11 mouse cellular contexts compared by ENCODE assay signal in the genomic region with DNA sequence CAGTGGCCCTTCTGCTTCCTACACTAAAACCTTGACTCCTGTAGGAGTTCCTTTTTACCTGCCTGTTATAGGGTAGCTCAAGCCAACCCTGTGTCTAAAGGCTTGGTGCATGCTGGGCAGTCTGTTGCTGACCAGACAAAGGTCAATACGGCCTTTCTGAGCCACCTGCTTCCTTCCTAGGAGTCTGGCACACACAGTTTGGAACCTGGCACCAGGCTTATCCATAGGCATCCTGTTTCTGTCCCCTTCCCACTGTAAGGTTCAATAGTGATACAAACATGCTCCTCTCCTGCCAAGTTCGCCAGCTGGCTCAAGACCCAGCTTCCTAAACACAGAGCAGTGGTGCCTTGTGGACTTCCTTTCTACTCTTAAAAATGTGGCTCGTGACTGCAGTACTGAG. TPM values are rescaled to one million over a fixed set of nuclear protein-coding genes. Genes with fewer than 3 reads are reported as not detected.
A peak's percentile ranks its signal among the peaks of the same experiment; 100 is the strongest.
DNase-seq lines count a peak whose midpoint lies in the region; ATAC-seq and TF ChIP-seq lines count a peak whose summit lies in the region.
"Had no signal": no experiment of that assay in that cellular context is flagged by ENCODE, and none has a peak within 500 bp of the region (broad histone marks: within the 10 kb centered on the region; RNA-seq: fewer than 3 reads in every experiment).

No protein-coding gene starts in this region.

- no peak for DNase-seq in heart, adult 9 months (ENCODE audit: low spot score in 2 of 2)
- no peak for DNase-seq in ES-E14 (ENCODE audit: low read depth, low spot score)
- no peak for DNase-seq in forebrain, embryonic 14.5 days (ENCODE audit: low spot score)
- DNase-seq in Muller cell, postnatal 12 days (ENCODE audit: inconsistent ontology term) = no peak
- no peak for DNase-seq in gastrocnemius, adult 8-10 months (ENCODE audit: low spot score in 2 of 2)
- no peak for DNase-seq in spleen, postnatal 14 days (ENCODE audit: low spot score in 2 of 2)
- DNase-seq: kidney, postnatal 10 days; lung, postnatal 14 days; retina, postnatal 1 day had no signal

- no peaks in the 10 kb centered on the region for H3K9me3 ChIP-seq in heart, embryonic 16.5 days (replicated peaks; ENCODE audit: control insufficient read depth, low read length)
- H3K9me3 ChIP-seq in ES-E14 (ENCODE audit: control insufficient read depth, insufficient read depth, low read depth, low read length) = no peaks in the 10 kb centered on the region
- H3K9me3 ChIP-seq in forebrain, embryonic 14.5 days (replicated peaks; ENCODE audit: control insufficient read depth, low read length) = no peaks in the 10 kb centered on the region
- H3K9me3 ChIP-seq in liver, embryonic 16.5 days (replicated peaks; ENCODE audit: control insufficient read depth, low read length) = no peaks in the 10 kb centered on the region

- peaks cover 26% of the 10 kb centered on the region for H3K36me3 ChIP-seq in heart, embryonic 16.5 days (ENCODE audit: control insufficient read depth, insufficient read depth)
- peaks cover 44% of the 10 kb centered on the region for H3K36me3 ChIP-seq in ES-E14 (ENCODE audit: control insufficient read depth, insufficient read depth, low read length, poor library complexity, severe bottlenecking)
- peaks cover 36% of the 10 kb centered on the region for H3K36me3 ChIP-seq in forebrain, embryonic 14.5 days (ENCODE audit: control insufficient read depth, insufficient read depth, low read length)
- peaks cover 7% of the 10 kb centered on the region for H3K36me3 ChIP-seq in liver, embryonic 16.5 days (ENCODE audit: control insufficient read depth, insufficient read depth)

- H3K9ac ChIP-seq in heart, embryonic 16.5 days (ENCODE audit: low read length) = no peak overlapping the region
- H3K9ac ChIP-seq in ES-E14 (ENCODE audit: insufficient read depth, low read depth, low read length, poor library complexity, severe bottlenecking) = 0 out of 2 replicates have a peak overlapping the region, but pooled peaks have one; percentile 24
- H3K9ac ChIP-seq in forebrain, embryonic 14.5 days (ENCODE audit: low read length) = no peak overlapping the region
- no peak overlapping the region for H3K9ac ChIP-seq in liver, embryonic 16.5 days (ENCODE audit: low read depth, low read length)

- no peak overlapping the region for H3K27ac ChIP-seq in heart, embryonic 16.5 days (ENCODE audit: low read length)
- no peak overlapping the region; the same call in 1 of the 2 replicates for H3K27ac ChIP-seq in ES-E14 (ENCODE audit: insufficient read depth, low read depth, low read length, poor library complexity, severe bottlenecking)
- H3K27ac ChIP-seq in forebrain, embryonic 14.5 days (ENCODE audit: low read depth, low read length) = no peak overlapping the region
- peak overlapping the region; percentile 17; the same call in 1 of the 2 replicates for H3K27ac ChIP-seq in liver, embryonic 16.5 days (ENCODE audit: low read length)

- H3K4me1 ChIP-seq in heart, embryonic 16.5 days (ENCODE audit: control insufficient read depth, insufficient read depth, low read length) = peaks cover 25% of the 10 kb centered on the region
- peaks cover 7 to 14% of the 10 kb centered on the region in 2 experiments; a peak in 3 of 4 replicates for H3K4me1 ChIP-seq in ES-E14 (ENCODE audit: control insufficient read depth in 2 of 2, insufficient read depth in 2 of 2, low read length in 2 of 2, poor library complexity in 1 of 2)
- peaks cover 19% of the 10 kb centered on the region for H3K4me1 ChIP-seq in forebrain, embryonic 14.5 days (ENCODE audit: control insufficient read depth, insufficient read depth, low read length)
- H3K4me1 ChIP-seq in liver, embryonic 16.5 days (ENCODE audit: control insufficient read depth, low read depth, low read length) = peaks cover 25% of the 10 kb centered on the region

- in situ Hi-C loops in ES-E14 (cut with MboI; ENCODE audit: low sequenced_read_pairs in 2 of 2, unreplicated experiment in 2 of 2) = no loop called here

- ATAC-seq in heart, embryonic 16.5 days (replicated peaks; ENCODE audit: extremely low read depth, insufficient read depth, low FRiP score) = no peak
- no peak for ATAC-seq in forebrain, embryonic 14.5 days
- no peak for ATAC-seq in liver, embryonic 16.5 days (ENCODE audit: low read depth)

- H3K4me2 ChIP-seq in heart, embryonic 16.5 days (ENCODE audit: low read depth, low read length) = 0 out of 2 replicates have a peak overlapping the region, but pooled peaks have one; percentile 4
- peak overlapping the region; percentile 98; the same call in 1 of the 2 replicates for H3K4me2 ChIP-seq in forebrain, embryonic 14.5 days (ENCODE audit: low read length)
- peak overlapping the region; percentile 90 for H3K4me2 ChIP-seq in liver, embryonic 16.5 days (ENCODE audit: low read depth, low read length)

- WGBS in heart, embryonic 16.5 days = 67% methylated on average over 3 of the region's 3 CpGs
- 87% methylated on average over 3 of the region's 3 CpGs for WGBS in forebrain, embryonic 14.5 days
- 60% methylated on average over 3 of the region's 3 CpGs for WGBS in liver, embryonic 16.5 days (ENCODE audit: insufficient replicate concordance)

- H3K4me3 ChIP-seq in heart, embryonic 16.5 days (ENCODE audit: low read length) = no peak overlapping the region
- H3K4me3 ChIP-seq in ES-E14 (ENCODE audit: insufficient read depth in 1 of 2, low read depth in 1 of 2, low read length in 2 of 2, poor library complexity in 1 of 2, severe bottlenecking in 1 of 2) = peak overlapping the region in 1 of 2 experiments; percentile 20; a peak in 1 of 4 replicates
- no peak overlapping the region for H3K4me3 ChIP-seq in forebrain, embryonic 14.5 days (ENCODE audit: low read depth, low read length)
- peak overlapping the region; percentile 77; the same call in 1 of the 2 replicates for H3K4me3 ChIP-seq in liver, embryonic 16.5 days (ENCODE audit: low read depth, low read length)

- no peaks in the 10 kb centered on the region for H3K27me3 ChIP-seq in heart, embryonic 16.5 days (ENCODE audit: control insufficient read depth, insufficient read depth, low read length)
- H3K27me3 ChIP-seq in forebrain, embryonic 14.5 days (replicated peaks; ENCODE audit: control insufficient read depth, insufficient read depth, low read length) = no peaks in the 10 kb centered on the region
- H3K27me3 ChIP-seq in liver, embryonic 16.5 days (ENCODE audit: control insufficient read depth, insufficient read depth, low read depth, low read length) = no peaks in the 10 kb centered on the region

TF ChIP-seq in ES-E14, 5 proteins besides CTCF, POLR2A, EP300 and RAD21:
- TF ChIP-seq CHD2 (IDR thresholded peaks at IDR 0.05; ENCODE audit: low read depth, low read length) (no peak), ZNF384 (IDR thresholded peaks at IDR 0.05; ENCODE audit: low read depth, low read length) (no peak), MAFK (IDR thresholded peaks at IDR 0.05; ENCODE audit: insufficient read depth, low read depth, low read length) (no peak), HCFC1 (IDR thresholded peaks at IDR 0.05; ENCODE audit: borderline replicate concordance, insufficient read depth, low read length) (no peak), ZC3H11A (IDR thresholded peaks at IDR 0.05; ENCODE audit: borderline replicate concordance, low read depth, low read length) (no peak)

RNA-seq across cellular contexts. Expression of a gene that starts 2.6 kb away (rescaled TPM):
- polyA plus RNA-seq in heart, embryonic 16.5 days (2015; fragmentation: Nextera tagmentation; extraction: Ambion mirVana) = 17.7 and 18.2 TPM in 2 replicates
- total RNA-seq in ES-E14 (2012; rRNA removed) = 25.7 and 29.1 TPM in 2 replicates
- polyA plus RNA-seq in forebrain, embryonic 14.5 days (2014; fragmentation: Nextera tagmentation; extraction: Ambion mirVana) = 12.1 and 15.0 TPM in 2 replicates
- 9.0 and 9.1 TPM in 2 replicates for polyA plus RNA-seq in liver, embryonic 16.5 days (2015; fragmentation: Nextera tagmentation; extraction: Ambion mirVana)
- 10 to 100 TPM; 13.4 to 14.5 (median 13.9) TPM for total RNA-seq in gastrocnemius, adult 8-10 months (2022)

RNA-seq across cellular contexts. Expression of a gene that starts 9.5 kb away (rescaled TPM):
- polyA plus RNA-seq in heart, embryonic 16.5 days (2015; fragmentation: Nextera tagmentation; extraction: Ambion mirVana) = 0.11 and 0.24 TPM in 2 replicates
- total RNA-seq in ES-E14 (2012; rRNA removed) = 0.67 and 1.1 TPM in 2 replicates
- 0.16 and 0.18 TPM in 2 replicates for polyA plus RNA-seq in forebrain, embryonic 14.5 days (2014; fragmentation: Nextera tagmentation; extraction: Ambion mirVana)
- polyA plus RNA-seq in liver, embryonic 16.5 days (2015; fragmentation: Nextera tagmentation; extraction: Ambion mirVana) = 0.04 and 0.05 TPM in 2 replicates
- total RNA-seq in gastrocnemius, adult 8-10 months (2022) = not detected

RNA-seq across cellular contexts. Expression of a gene that starts 26.1 kb away (rescaled TPM):
- polyA plus RNA-seq in heart, embryonic 16.5 days (2015; fragmentation: Nextera tagmentation; extraction: Ambion mirVana) = 0.14 TPM in 1 of 2 replicates, not detected in the other
- total RNA-seq in ES-E14 (2012; rRNA removed) = 0.09 TPM in 1 of 2 replicates, not detected in the other
- polyA plus RNA-seq in forebrain, embryonic 14.5 days (2014; fragmentation: Nextera tagmentation; extraction: Ambion mirVana) = 0.99 TPM in 1 of 2 replicates, not detected in the other
- not detected in 2 replicates for polyA plus RNA-seq in liver, embryonic 16.5 days (2015; fragmentation: Nextera tagmentation; extraction: Ambion mirVana)
- not detected for total RNA-seq in gastrocnemius, adult 8-10 months (2022)

RNA-seq across cellular contexts. Expression of a gene that starts 28.0 kb away (rescaled TPM):
- not detected in 2 replicates for polyA plus RNA-seq in heart, embryonic 16.5 days (2015; fragmentation: Nextera tagmentation; extraction: Ambion mirVana)
- 6.2 and 8.3 TPM in 2 replicates for total RNA-seq in ES-E14 (2012; rRNA removed)
- polyA plus RNA-seq in forebrain, embryonic 14.5 days (2014; fragmentation: Nextera tagmentation; extraction: Ambion mirVana) = not detected in 2 replicates
- 0.31 TPM in 1 of 2 replicates, not detected in the other for polyA plus RNA-seq in liver, embryonic 16.5 days (2015; fragmentation: Nextera tagmentation; extraction: Ambion mirVana)
- not detected for total RNA-seq in gastrocnemius, adult 8-10 months (2022)

RNA-seq across cellular contexts. Expression of a gene that starts 46.5 kb away (rescaled TPM):
- polyA plus RNA-seq in heart, embryonic 16.5 days (2015; fragmentation: Nextera tagmentation; extraction: Ambion mirVana) = not detected in 2 replicates
- total RNA-seq in ES-E14 (2012; rRNA removed) = 0.32 TPM in 1 of 2 replicates, not detected in the other
- 0.25 TPM in 1 of 2 replicates, not detected in the other for polyA plus RNA-seq in forebrain, embryonic 14.5 days (2014; fragmentation: Nextera tagmentation; extraction: Ambion mirVana)
- not detected in 2 replicates for polyA plus RNA-seq in liver, embryonic 16.5 days (2015; fragmentation: Nextera tagmentation; extraction: Ambion mirVana)
- total RNA-seq in gastrocnemius, adult 8-10 months (2022) = not detected

Comparison
In these comparisons a context has a peak if more than half of its experiments do, and no peak if none do; other contexts are left out.
1. H3K4me2 ChIP-seq: peak in every context shown above with its lines; median percentile 98 in forebrain, embryonic 14.5 days; 90 in liver, embryonic 16.5 days; 4 in heart, embryonic 16.5 days.